Mouse (Mus musculus): Measurements from ENCODE around the gene Tmem253. TPM values are rescaled to one million over a fixed set of nuclear protein-coding genes. Genes with fewer than 3 reads are reported as not detected.

Gene Tmem253
- polyA plus RNA-seq, 1 experiment: 0.34 TPM

- Histone ChIP-seq H3K4me2 (ENCODE audit: low read depth) (peak overlapping the region; percentile 97), H3K36me3 (ENCODE audit: control insufficient read depth, insufficient read depth) (no peaks in the 10 kb centered on the region), H3K4me3 (peak overlapping the region; percentile 14), H3K79me2 (ENCODE audit: control insufficient read depth, insufficient read depth) (no peaks in the 10 kb centered on the region), H3ac (ENCODE audit: control insufficient read depth, insufficient read length) (no peak overlapping the region), H3K27me3 (ENCODE audit: control insufficient read depth, insufficient read depth, insufficient read length) (no peaks in the 10 kb centered on the region)
- TF ChIP-seq POLR2AphosphoS2 (IDR thresholded peaks at IDR 0.05; ENCODE audit: insufficient read length, low read depth) (peak; percentile 60), POLR2A (IDR thresholded peaks at IDR 0.05; ENCODE audit: insufficient read length, low read depth) (peak; percentile 62), SRF (IDR thresholded peaks at IDR 0.05; ENCODE audit: control insufficient read depth, insufficient read length, low read depth) (no peak)
These were observed 7.4 kb downstream of the Tmem253 start for GRCm38 (mm10) chr14:52022709-52023459.

GRCm38 (mm10) chr14:52024133-52024532 is 8.7 kb downstream of the Tmem253 start:
- no peak for TF ChIP-seq MYOG (IDR thresholded peaks at IDR 0.05; ENCODE audit: control insufficient read depth in 1 of 3, insufficient read depth in 1 of 3, insufficient read length in 2 of 3, low read depth in 2 of 3)
- no peak for TF ChIP-seq TCF3 (IDR thresholded peaks at IDR 0.05; ENCODE audit: insufficient read length, low read depth)
- no peak for TF ChIP-seq MAX (IDR thresholded peaks at IDR 0.05; ENCODE audit: low read depth)
- TF ChIP-seq POLR2A (IDR thresholded peaks at IDR 0.05; ENCODE audit: insufficient read length, low read depth): no peak
- no peak for TF ChIP-seq POLR2AphosphoS2 (IDR thresholded peaks at IDR 0.05; ENCODE audit: insufficient read length, low read depth)
- TF ChIP-seq E2F4 (IDR thresholded peaks at IDR 0.05; ENCODE audit: insufficient read depth): no peak
- no peak for TF ChIP-seq CEBPB (IDR thresholded peaks at IDR 0.05; ENCODE audit: insufficient read depth, poor library complexity, severe bottlenecking)
- TF ChIP-seq MYOD1 (IDR thresholded peaks at IDR 0.05; ENCODE audit: control insufficient read depth in 1 of 3, insufficient read length in 2 of 3, low read depth in 2 of 3): no peak
- no peak for TF ChIP-seq USF1 (IDR thresholded peaks at IDR 0.05; ENCODE audit: low read depth)
- no peak for TF ChIP-seq REST (IDR thresholded peaks at IDR 0.05; ENCODE audit: insufficient read depth, insufficient read length)
- TF ChIP-seq SRF (IDR thresholded peaks at IDR 0.05; ENCODE audit: control insufficient read depth, insufficient read length, low read depth): no peak
- TF ChIP-seq TCF12 (IDR thresholded peaks at IDR 0.05; ENCODE audit: insufficient read depth, poor library complexity, severe bottlenecking): no peak
- H3K4me3 ChIP-seq: no peak overlapping the region

DNA sequence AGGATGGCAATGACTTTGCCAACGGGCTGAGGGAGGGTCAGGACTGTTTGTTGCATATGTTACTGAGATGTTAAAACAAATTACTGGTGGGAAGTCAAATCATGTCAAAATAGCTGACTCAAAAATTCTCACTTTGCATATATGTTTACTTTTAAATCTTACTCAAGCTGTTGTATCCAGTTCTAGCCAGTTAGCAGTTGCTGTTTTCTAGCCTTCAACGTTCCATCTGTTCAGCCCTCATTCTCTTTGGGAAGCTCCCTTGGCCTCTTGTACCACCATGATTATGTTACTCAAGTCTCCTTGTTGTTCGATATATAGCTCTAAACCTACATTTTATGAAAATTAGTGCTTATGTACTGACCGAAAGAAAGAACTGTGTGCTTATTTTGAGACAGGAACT is 10.9 kb downstream of the Tmem253 start:
- Histone ChIP-seq H3K36me3 (ENCODE audit: control insufficient read depth, insufficient read depth) (no peaks in the 10 kb centered on the region), H3K27me3 (ENCODE audit: control insufficient read depth, insufficient read depth, insufficient read length) (no peaks in the 10 kb centered on the region), H3K4me3 (no peak overlapping the region), H3ac (ENCODE audit: control insufficient read depth, insufficient read length) (no peak overlapping the region), H3K79me2 (ENCODE audit: control insufficient read depth, insufficient read depth) (no peaks in the 10 kb centered on the region), H3K4me2 (ENCODE audit: low read depth) (no peak overlapping the region)
- no peak for TF ChIP-seq CEBPB (IDR thresholded peaks at IDR 0.05; ENCODE audit: insufficient read depth, poor library complexity, severe bottlenecking)
- no peak for TF ChIP-seq POLR2AphosphoS2 (IDR thresholded peaks at IDR 0.05; ENCODE audit: insufficient read length, low read depth)
- TF ChIP-seq USF1 (IDR thresholded peaks at IDR 0.05; ENCODE audit: low read depth): no peak
- TF ChIP-seq TCF3 (IDR thresholded peaks at IDR 0.05; ENCODE audit: insufficient read length, low read depth): no peak
- no peak for TF ChIP-seq E2F4 (IDR thresholded peaks at IDR 0.05; ENCODE audit: insufficient read depth)
- no peak for TF ChIP-seq MYOG (IDR thresholded peaks at IDR 0.05; ENCODE audit: control insufficient read depth in 1 of 3, insufficient read depth in 1 of 3, insufficient read length in 2 of 3, low read depth in 2 of 3)
- TF ChIP-seq REST (IDR thresholded peaks at IDR 0.05; ENCODE audit: insufficient read depth, insufficient read length): no peak
- TF ChIP-seq MYOD1 (IDR thresholded peaks at IDR 0.05; ENCODE audit: control insufficient read depth in 1 of 3, insufficient read length in 2 of 3, low read depth in 2 of 3): no peak
- TF ChIP-seq POLR2A (IDR thresholded peaks at IDR 0.05; ENCODE audit: insufficient read length, low read depth): no peak
- no peak for TF ChIP-seq SRF (IDR thresholded peaks at IDR 0.05; ENCODE audit: control insufficient read depth, insufficient read length, low read depth)
- no peak for TF ChIP-seq TCF12 (IDR thresholded peaks at IDR 0.05; ENCODE audit: insufficient read depth, poor library complexity, severe bottlenecking)

More at GRCm38 (mm10) chr14:52024133-52024532, 8.7 kb downstream of the Tmem253 start:
- Histone ChIP-seq H3K27me3 (ENCODE audit: control insufficient read depth, insufficient read depth, insufficient read length) (no peaks in the 10 kb centered on the region), H3ac (ENCODE audit: control insufficient read depth, insufficient read length) (no peak overlapping the region), H3K36me3 (ENCODE audit: control insufficient read depth, insufficient read depth) (no peaks in the 10 kb centered on the region), H3K4me2 (ENCODE audit: low read depth) (no peak overlapping the region), H3K79me2 (ENCODE audit: control insufficient read depth, insufficient read depth) (no peaks in the 10 kb centered on the region)

- Histone ChIP-seq H3ac (ENCODE audit: control insufficient read depth, insufficient read length) (no peak overlapping the region), H3K27me3 (ENCODE audit: control insufficient read depth, insufficient read depth, insufficient read length) (no peaks in the 10 kb centered on the region), H3K79me2 (ENCODE audit: control insufficient read depth, insufficient read depth) (no peaks in the 10 kb centered on the region)
These were observed 20.5 kb downstream of the Tmem253 start for GRCm38 (mm10) chr14:52035926-52036325.

More at GRCm38 (mm10) chr14:52035926-52036325, 20.5 kb downstream of the Tmem253 start:
- H3K4me3 ChIP-seq: no peak overlapping the region
- no peaks in the 10 kb centered on the region for H3K36me3 ChIP-seq (ENCODE audit: control insufficient read depth, insufficient read depth)
- no peak overlapping the region for H3K4me2 ChIP-seq (ENCODE audit: low read depth)
- TF ChIP-seq POLR2A (IDR thresholded peaks at IDR 0.05; ENCODE audit: insufficient read length, low read depth) (no peak), POLR2AphosphoS2 (IDR thresholded peaks at IDR 0.05; ENCODE audit: insufficient read length, low read depth) (no peak), CEBPB (IDR thresholded peaks at IDR 0.05; ENCODE audit: insufficient read depth, poor library complexity, severe bottlenecking) (no peak), REST (IDR thresholded peaks at IDR 0.05; ENCODE audit: insufficient read depth, insufficient read length) (no peak), SRF (IDR thresholded peaks at IDR 0.05; ENCODE audit: control insufficient read depth, insufficient read length, low read depth) (no peak), TCF3 (IDR thresholded peaks at IDR 0.05; ENCODE audit: insufficient read length, low read depth) (no peak), E2F4 (IDR thresholded peaks at IDR 0.05; ENCODE audit: insufficient read depth) (no peak), MYOD1 (IDR thresholded peaks at IDR 0.05; ENCODE audit: control insufficient read depth in 1 of 3, insufficient read length in 2 of 3, low read depth in 2 of 3) (no peak), USF1 (IDR thresholded peaks at IDR 0.05; ENCODE audit: low read depth) (no peak), TCF12 (IDR thresholded peaks at IDR 0.05; ENCODE audit: insufficient read depth, poor library complexity, severe bottlenecking) (no peak), MAX (IDR thresholded peaks at IDR 0.05; ENCODE audit: low read depth) (no peak), MYOG (IDR thresholded peaks at IDR 0.05; ENCODE audit: control insufficient read depth in 1 of 3, insufficient read depth in 1 of 3, insufficient read length in 2 of 3, low read depth in 2 of 3) (no peak)
